Mouse (Mus musculus) G1E (cell line): ENCODE data around the gene Ttc14. TPM values are rescaled to one million over a fixed set of nuclear protein-coding genes. Genes with fewer than 3 reads are reported as not detected.
A peak's percentile ranks its signal among the peaks of the same experiment; 100 is the strongest.

ENCODE experiments used
- ATAC-seq: 2 replicates; pipeline ENCODE4 v1.8.0; 2016; ENCODE audit warnings: mild to moderate bottlenecking; ENCODE audit not compliant: insufficient number of reproducible peaks, poor library complexity, low FRiP score, severe bottlenecking; ENCODE audit errors: extremely low read depth
- DNase-seq: peaks from one replicate; pipeline ENCODE4 v3.0.0; 2012; ENCODE audit warnings: low spot score
- H3K27me3 ChIP-seq: 2 replicates; pipeline ENCODE4 v1.6.1; 2012; ENCODE audit warnings: mild to moderate bottlenecking, low read length, inconsistent platforms; ENCODE audit not compliant: insufficient read depth
- H3K36me3 ChIP-seq: replicated peaks from 2 replicates; pipeline ENCODE3; 2012; ENCODE audit warnings: mild to moderate bottlenecking, inconsistent platforms
- H3K4me1 ChIP-seq: 2 replicates; pipeline ENCODE4 v1.6.1; 2012; ENCODE audit warnings: low read depth, low read length, inconsistent platforms, mixed read lengths; ENCODE audit not compliant: insufficient read depth
- H3K4me3 ChIP-seq: 2 replicates; pipeline ENCODE4 v1.5.1; 2012; ENCODE audit warnings: low read depth, mild to moderate bottlenecking, inconsistent platforms, low read length, moderate library complexity, mixed read lengths
- H3K9me3 ChIP-seq: replicated peaks from 2 replicates; pipeline ENCODE4 v1.6.1; 2012; ENCODE audit warnings: inconsistent platforms
- CTCF ChIP-seq: IDR thresholded peaks from 2 replicates; pipeline ENCODE4 v1.5.1; 2012; ENCODE audit warnings: low read depth, low read length, inconsistent platforms, mixed read lengths
- GATA1 ChIP-seq: IDR thresholded peaks from 2 replicates; pipeline ENCODE4 v1.6.1; 2012; ENCODE audit warnings: borderline replicate concordance, low read length, inconsistent platforms, mixed read lengths
- GATA2 ChIP-seq: IDR thresholded peaks from 2 replicates; pipeline ENCODE4 v1.6.1; 2012; ENCODE audit warnings: low read depth, low read length, inconsistent platforms, borderline replicate concordance
- POLR2AphosphoS5 ChIP-seq: IDR thresholded peaks from 2 replicates; pipeline ENCODE4 v1.6.1; 2012; ENCODE audit warnings: low read depth, low read length, inconsistent platforms; ENCODE audit not compliant: insufficient replicate concordance
- TAL1 ChIP-seq: conservative IDR thresholded peaks from 2 replicates; pipeline ENCODE4 v1.6.1; 2012; ENCODE audit warnings: low read depth, low read length, inconsistent platforms, mixed read lengths
- polyA plus RNA-seq: library from polyadenylated mRNA; stranded (reverse); fragments of >175 nt; gene quantifications from 2 replicates; pipeline ENCODE4 v1.2.3, GENCODE M21; 2012
- total RNA-seq, 2 experiments: library from RNA; stranded (forward) in 1 of 2; stranded (reverse) in 1 of 2; fragments of 200-1000 nt in 1 of 2; fragments of >200 nt in 1 of 2; fragmentation: Nextera tagmentation in 1 of 2; gene quantifications; 2 replicates each; pipeline ENCODE4 v1.2.3; 2014 to 2017

Gene Ttc14
- total and polyA plus RNA-seq, 3 experiments, result 30.7 to 112 (median 73.2) TPM

- Histone ChIP-seq H3K9me3 (no peaks in the 10 kb centered on the region), H3K4me3 (no peak overlapping the region), H3K36me3 (no peaks in the 10 kb centered on the region), H3K27me3 (no peaks in the 10 kb centered on the region), H3K4me1 (peaks cover 35% of the 10 kb centered on the region)
- ATAC-seq, result peak; percentile 60; the same call in 1 of the 2 replicates
- no peak for DNase-seq
- TF ChIP-seq CTCF (no peak), TAL1 (no peak), POLR2AphosphoS5 (no peak), GATA1 (no peak), GATA2 (no peak)
Measured at GRCm38 (mm10) chr3:33853062-33853461, 53.4 kb downstream of the Ttc14 start.

GRCm38 (mm10) chr3:33858939-33859338, 59.3 kb downstream of the Ttc14 start:
- ATAC-seq (peak; percentile 76), DNase-seq (no peak)
- Histone ChIP-seq H3K36me3 (no peaks in the 10 kb centered on the region), H3K27me3 (no peaks in the 10 kb centered on the region), H3K9me3 (no peaks in the 10 kb centered on the region), H3K4me3 (no peak overlapping the region), H3K4me1 (peaks cover 57% of the 10 kb centered on the region)
- TF ChIP-seq GATA2, result no peak
- TF ChIP-seq CTCF, result no peak
- TF ChIP-seq TAL1, result no peak
- TF ChIP-seq POLR2AphosphoS5, result no peak
- TF ChIP-seq GATA1, result no peak

- no peaks in the 10 kb centered on the region for H3K9me3 ChIP-seq
- ATAC-seq (no peak), DNase-seq (no peak)
- H3K4me3 ChIP-seq, result no peak overlapping the region
- no peaks in the 10 kb centered on the region for H3K36me3 ChIP-seq
- no peaks in the 10 kb centered on the region for H3K27me3 ChIP-seq
- TF ChIP-seq GATA2 (no peak), POLR2AphosphoS5 (no peak), CTCF (no peak), TAL1 (no peak), GATA1 (no peak)
- H3K4me1 ChIP-seq, result peaks cover 41% of the 10 kb centered on the region
Measured at GRCm38 (mm10) chr3:33864000-33864540, 64.4 kb downstream of the Ttc14 start.

Other genes with a start within 250 kb of the Ttc14 start
- gene Ccdc39, start 44.5 kb downstream of the Ttc14 start, total RNA-seq (2014; fragmentation: Nextera tagmentation), result 8.2 and 13.7 TPM in 2 replicates
- 4.1 and 5.1 TPM in 2 replicates for gene Ccdc39, start 44.5 kb downstream of the Ttc14 start, total RNA-seq (2017)
- gene Ccdc39, start 44.5 kb downstream of the Ttc14 start, polyA plus RNA-seq, result 0.14 and 0.17 TPM in 2 replicates
- 203 and 214 TPM in 2 replicates for gene Fxr1, start 220.1 kb downstream of the Ttc14 start, total RNA-seq (2014; fragmentation: Nextera tagmentation)
- gene Fxr1, start 220.1 kb downstream of the Ttc14 start, total RNA-seq (2017), result 226 and 280 TPM in 2 replicates
- 19.3 and 26.6 TPM in 2 replicates for gene Fxr1, start 220.1 kb downstream of the Ttc14 start, polyA plus RNA-seq